Mouse (Mus musculus): ENCODE measurements around the gene Zfp598. TPM values are rescaled to one million over a fixed set of nuclear protein-coding genes. Genes with fewer than 3 reads are reported as not detected.

Zfp598 gene
- polyA plus RNA-seq, 1 experiment from 2014 or later, result 12.5 TPM

DNA sequence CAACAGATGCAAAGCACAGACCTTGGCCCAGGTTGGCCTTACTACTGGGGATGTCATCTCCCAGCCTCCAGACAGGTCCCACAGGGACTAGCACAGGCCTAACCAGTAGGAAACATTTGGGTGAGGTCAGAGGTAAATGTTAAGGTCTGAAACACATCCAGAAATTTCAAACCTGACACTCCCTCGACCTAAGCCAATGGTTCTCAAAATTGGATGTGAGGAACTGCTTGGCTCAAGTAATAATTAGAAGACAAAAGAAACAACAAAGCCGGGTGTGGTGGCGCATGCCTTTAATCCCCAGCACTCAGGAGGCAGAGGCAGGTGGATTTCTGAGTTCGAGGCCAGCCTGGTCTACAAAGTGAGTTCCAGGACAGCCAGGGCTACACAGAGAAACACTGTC, 23.1 kb upstream of the Zfp598 start:
- no peak overlapping the region for H3K4me3 ChIP-seq
- H3K36me3 ChIP-seq, result no peaks in the 10 kb centered on the region
- no peak overlapping the region for H3K4me2 ChIP-seq
- peak overlapping the region; percentile 70 for H3K27ac ChIP-seq
- H3K4me1 ChIP-seq (replicated peaks), result peaks cover 57% of the 10 kb centered on the region
- WGBS, result 76% methylated on average over 4 of the region's 4 CpGs
- ATAC-seq (replicated peaks; ENCODE audit: insufficient number of reproducible peaks, insufficient read depth, low FRiP score, low read depth), result no peak
- H3K27me3 ChIP-seq, result 0 out of 2 replicates have a peak, but pooled peaks cover 13% of the 10 kb centered on the region
- no peak overlapping the region for H3K9ac ChIP-seq
- no peaks in the 10 kb centered on the region for H3K9me3 ChIP-seq (replicated peaks)

DNA sequence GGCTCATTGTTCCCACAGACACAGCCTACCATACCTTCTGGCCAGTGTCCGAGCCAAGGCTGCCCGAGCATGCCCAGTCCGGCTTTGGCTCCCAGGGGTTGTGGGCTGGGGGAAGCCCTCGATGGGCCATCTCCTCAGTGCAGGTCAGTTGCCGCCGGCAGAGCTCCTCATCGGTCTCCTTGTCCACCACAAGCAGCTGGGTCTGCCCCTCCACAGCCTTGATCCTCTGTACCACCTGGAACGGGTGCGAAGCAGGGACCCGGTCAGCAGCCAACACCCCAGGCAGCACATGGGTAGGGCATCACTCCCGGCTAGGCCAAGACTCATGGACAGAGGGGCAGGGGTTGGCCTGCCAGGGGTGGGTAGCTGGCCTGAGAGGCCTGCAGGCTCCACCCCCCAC, 22.0 kb upstream of the Zfp598 start:
- Histone ChIP-seq H3K9ac (0 out of 2 replicates have a peak overlapping the region, but pooled peaks have one; percentile 6), H3K9me3 (replicated peaks) (no peaks in the 10 kb centered on the region), H3K27ac (peak overlapping the region; percentile 70), H3K27me3 (0 out of 2 replicates have a peak, but pooled peaks cover 13% of the 10 kb centered on the region), H3K4me1 (replicated peaks) (peaks cover 57% of the 10 kb centered on the region), H3K4me3 (peak overlapping the region; percentile 29), H3K36me3 (no peaks in the 10 kb centered on the region), H3K4me2 (peak overlapping the region; percentile 96)
- ATAC-seq (replicated peaks; ENCODE audit: insufficient number of reproducible peaks, insufficient read depth, low FRiP score, low read depth), result no peak
- 69% methylated on average over 11 of the region's 11 CpGs for WGBS

DNA sequence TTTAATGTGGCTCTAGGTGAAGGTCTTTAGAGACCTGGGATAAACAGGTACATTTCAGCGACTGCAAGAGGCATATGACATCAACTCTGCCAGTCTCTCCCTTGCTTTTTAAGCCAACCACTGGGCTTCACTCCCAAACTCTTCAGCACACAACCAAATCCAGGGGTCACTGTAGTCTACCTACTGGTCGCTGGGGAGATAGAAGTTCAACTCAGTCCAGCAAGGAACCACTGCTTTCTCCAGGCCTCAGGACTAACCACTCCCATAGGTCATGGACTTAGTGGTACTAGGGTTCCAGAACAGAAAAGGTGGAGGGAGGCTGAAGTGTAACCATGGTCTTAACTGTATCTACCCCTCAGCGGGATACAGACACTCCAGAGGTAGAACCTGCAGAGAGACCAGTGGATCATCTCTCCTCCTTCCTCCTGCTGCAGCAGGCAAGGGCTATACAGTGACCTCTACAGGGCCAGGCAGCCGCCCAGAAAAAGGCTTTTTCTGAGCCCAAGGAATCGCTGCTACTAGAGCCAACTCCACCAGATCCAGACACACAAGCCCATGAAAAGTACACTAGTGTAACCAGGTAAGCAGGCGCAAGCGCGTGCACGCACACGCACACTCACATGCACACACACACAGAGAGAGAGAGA, 20.6 kb upstream of the Zfp598 start:
- no peak for ATAC-seq (replicated peaks; ENCODE audit: insufficient number of reproducible peaks, insufficient read depth, low FRiP score, low read depth)
- H3K9me3 ChIP-seq (replicated peaks), result no peaks in the 10 kb centered on the region
- H3K4me2 ChIP-seq, result peak overlapping the region; percentile 96
- 70% methylated on average over 10 of the region's 10 CpGs for WGBS
- H3K4me3 ChIP-seq, result peak overlapping the region; percentile 73
- peak overlapping the region; percentile 76 for H3K9ac ChIP-seq
- 0 out of 2 replicates have a peak, but pooled peaks cover 13% of the 10 kb centered on the region for H3K27me3 ChIP-seq
- H3K36me3 ChIP-seq, result no peaks in the 10 kb centered on the region
- peak overlapping the region; percentile 70 for H3K27ac ChIP-seq
- peaks cover 54% of the 10 kb centered on the region for H3K4me1 ChIP-seq (replicated peaks)

DNA sequence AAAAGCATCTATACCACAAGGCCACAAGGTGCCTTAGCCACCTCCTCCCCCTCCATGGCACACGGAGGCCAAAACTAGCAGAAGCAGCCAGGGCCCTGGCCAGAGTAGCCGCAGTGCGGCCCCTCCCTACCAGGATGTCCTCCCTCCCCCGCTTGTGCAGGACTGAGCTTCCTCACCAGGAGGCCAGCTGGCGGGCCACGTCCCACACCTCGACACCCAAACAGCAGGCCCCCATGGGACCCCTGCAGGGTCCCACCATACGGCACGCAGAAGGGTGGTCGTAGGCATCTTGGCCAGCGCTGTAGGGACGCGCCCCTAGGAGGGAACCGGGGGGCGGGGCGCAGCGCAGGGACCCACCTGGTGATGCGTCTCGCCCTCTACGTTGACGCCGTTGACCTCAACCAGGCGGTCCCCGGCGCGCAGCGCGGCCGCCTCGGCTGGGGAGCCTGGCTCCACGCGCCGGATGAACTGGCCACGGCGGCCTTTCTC, 19.9 kb upstream of the Zfp598 start:
- WGBS, result 1% methylated on average over 35 of the region's 35 CpGs
- Histone ChIP-seq H3K36me3 (no peaks in the 10 kb centered on the region), H3K4me1 (replicated peaks) (peaks cover 47% of the 10 kb centered on the region), H3K27ac (peak overlapping the region; percentile 70), H3K4me3 (peak overlapping the region; percentile 73), H3K4me2 (peak overlapping the region; percentile 96), H3K9me3 (replicated peaks) (no peaks in the 10 kb centered on the region), H3K27me3 (0 out of 2 replicates have a peak, but pooled peaks cover 13% of the 10 kb centered on the region), H3K9ac (peak overlapping the region; percentile 76)
- peak; percentile 44 for ATAC-seq (replicated peaks; ENCODE audit: insufficient number of reproducible peaks, insufficient read depth, low FRiP score, low read depth)

DNA sequence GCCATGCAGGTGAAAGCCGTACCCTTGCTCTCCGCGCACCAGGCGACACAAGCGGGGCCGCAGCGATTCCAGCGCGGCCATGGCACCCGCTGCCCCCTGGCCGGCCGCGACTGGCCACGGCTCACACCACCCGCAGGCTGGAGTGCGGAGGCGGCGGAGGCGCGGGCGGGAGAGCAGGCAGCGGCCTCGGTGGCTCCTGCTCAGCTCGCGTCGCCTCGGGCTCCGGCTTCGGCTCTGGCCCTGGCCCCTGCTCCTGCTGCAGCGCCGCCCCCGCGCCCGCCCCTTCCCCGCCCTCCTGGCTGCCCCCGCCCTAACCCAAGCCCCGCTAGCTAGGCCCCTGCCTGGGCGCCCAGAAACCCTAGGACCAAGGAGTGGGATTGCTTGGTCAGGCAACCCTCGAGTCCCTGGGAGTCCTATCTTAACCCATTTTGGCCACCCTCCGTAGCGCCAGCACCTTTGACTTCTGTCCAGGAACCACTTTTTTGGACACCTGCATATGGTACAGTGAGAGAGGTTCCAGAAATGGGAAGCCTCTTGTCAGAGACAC, 19.3 kb upstream of the Zfp598 start, which contains the start of gene Slc9a3r2:
Gene Slc9a3r2 (minus strand): TSS at position 258 of the 547 bp plus-strand sequence.
- peaks cover 13% of the 10 kb centered on the region; the same call in 1 of the 2 replicates for H3K27me3 ChIP-seq
- peak; percentile 72 for ATAC-seq (replicated peaks; ENCODE audit: insufficient number of reproducible peaks, insufficient read depth, low FRiP score, low read depth)
- H3K27ac ChIP-seq, result peak within 1 kb of the TSS; percentile 70
- H3K4me1 ChIP-seq (replicated peaks), result peaks cover 42% of the 10 kb centered on the region
- H3K4me3 ChIP-seq, result peak within 1 kb of the TSS; percentile 73
- H3K4me2 ChIP-seq, result peak within 1 kb of the TSS; percentile 96
- H3K9me3 ChIP-seq (replicated peaks), result no peaks in the 10 kb centered on the region
- 1% methylated on average over 30 of the region's 41 CpGs for WGBS
- H3K9ac ChIP-seq, result peak within 1 kb of the TSS; percentile 76
- no peaks in the 10 kb centered on the region for H3K36me3 ChIP-seq

DNA sequence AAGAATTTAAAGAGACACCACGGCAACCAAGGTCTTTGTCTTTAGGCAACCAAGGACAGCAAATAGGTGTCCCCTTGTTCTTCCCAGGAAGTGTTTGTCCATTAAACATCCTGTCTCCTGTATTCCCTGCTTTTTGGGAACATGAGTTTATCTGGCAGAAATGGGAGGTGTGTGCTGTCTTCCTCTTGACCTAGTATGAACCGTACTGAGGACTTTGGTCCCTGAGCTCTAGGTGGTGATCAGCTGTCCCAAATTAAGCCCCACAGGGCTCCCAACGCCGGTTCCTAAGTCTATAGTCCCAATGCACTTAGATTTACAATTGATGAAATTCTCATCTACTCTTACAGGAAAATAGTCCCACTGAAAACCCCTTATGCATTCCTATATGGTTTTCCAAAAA, 18.7 kb upstream of the Zfp598 start:
- Histone ChIP-seq H3K27me3 (peaks cover 13% of the 10 kb centered on the region; the same call in 1 of the 2 replicates), H3K9me3 (replicated peaks) (no peaks in the 10 kb centered on the region), H3K9ac (no peak overlapping the region), H3K27ac (no peak overlapping the region), H3K4me3 (no peak overlapping the region), H3K4me1 (replicated peaks) (peaks cover 36% of the 10 kb centered on the region), H3K36me3 (no peaks in the 10 kb centered on the region), H3K4me2 (peak overlapping the region; percentile 96; the same call in 1 of the 2 replicates)
- WGBS, result 82% methylated on average over 4 of the region's 4 CpGs
- no peak for ATAC-seq (replicated peaks; ENCODE audit: insufficient number of reproducible peaks, insufficient read depth, low FRiP score, low read depth)

DNA sequence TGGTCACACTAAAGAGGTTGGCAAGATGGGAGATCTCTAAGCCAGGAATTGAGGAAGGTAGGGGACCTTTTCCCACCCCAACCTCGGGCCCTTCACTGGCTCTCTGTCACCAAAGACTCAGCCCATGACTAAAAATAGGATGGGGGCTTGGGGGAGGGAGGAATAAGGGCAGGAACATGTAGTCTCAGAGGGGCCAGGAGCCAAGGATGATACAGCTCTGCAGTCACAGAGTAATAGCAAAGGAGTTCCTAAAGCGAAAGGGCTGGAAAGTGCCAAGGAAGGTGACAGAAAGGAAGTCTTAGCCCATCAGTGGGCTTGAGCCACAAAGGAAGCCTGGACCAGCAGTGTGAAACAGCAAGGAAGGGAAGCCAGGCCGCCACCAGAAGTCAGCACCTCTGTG, 17.7 kb upstream of the Zfp598 start:
- no peak for ATAC-seq (replicated peaks; ENCODE audit: insufficient number of reproducible peaks, insufficient read depth, low FRiP score, low read depth)
- WGBS, result 48% methylated on average over 3 of the region's 3 CpGs
- H3K4me1 ChIP-seq (replicated peaks), result peaks cover 28% of the 10 kb centered on the region
- no peaks in the 10 kb centered on the region for H3K36me3 ChIP-seq
- peaks cover 22% of the 10 kb centered on the region for H3K27me3 ChIP-seq
- H3K9ac ChIP-seq, result no peak overlapping the region
- no peak overlapping the region for H3K4me3 ChIP-seq
- H3K9me3 ChIP-seq (replicated peaks), result no peaks in the 10 kb centered on the region
- no peak overlapping the region for H3K27ac ChIP-seq
- no peak overlapping the region for H3K4me2 ChIP-seq

DNA sequence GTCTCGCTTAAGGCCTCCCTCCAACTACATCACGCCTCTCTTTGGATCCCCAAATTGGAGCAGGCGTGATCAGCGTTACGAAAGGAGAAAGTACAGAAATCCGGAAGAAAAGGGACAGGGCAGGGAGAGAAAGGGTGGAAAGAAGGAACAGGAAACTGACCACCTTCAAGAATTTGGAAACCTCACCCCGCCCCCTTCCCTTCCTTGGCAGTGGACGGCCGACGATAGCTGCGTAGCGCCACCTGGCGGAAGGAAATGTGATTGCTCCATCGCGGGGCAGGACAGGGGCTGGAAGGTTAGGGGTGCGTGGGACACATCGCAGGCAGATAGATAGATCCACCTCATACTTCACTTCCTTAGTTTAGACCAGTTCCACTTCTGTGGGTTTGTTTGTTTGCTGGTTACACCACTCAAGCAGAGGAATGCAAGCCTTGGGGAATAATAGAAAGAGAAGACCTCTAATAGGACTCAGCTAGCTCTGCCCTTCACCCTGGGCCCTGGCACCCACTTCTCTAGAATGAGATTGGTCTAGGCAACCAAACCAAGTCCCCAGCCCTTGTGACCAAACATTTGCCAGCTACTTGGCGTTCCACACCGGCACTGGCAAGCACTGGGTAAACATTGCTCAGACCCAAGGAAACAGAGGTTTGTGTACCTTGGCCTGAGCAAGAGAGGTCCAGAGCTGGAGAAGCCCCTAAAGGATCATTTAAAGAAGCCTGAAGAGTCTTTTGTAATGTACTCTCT, 15.3 kb upstream of the Zfp598 start:
- no peak for ATAC-seq (replicated peaks; ENCODE audit: insufficient number of reproducible peaks, insufficient read depth, low FRiP score, low read depth)
- WGBS, result 5% methylated on average over 19 of the region's 19 CpGs

DNA sequence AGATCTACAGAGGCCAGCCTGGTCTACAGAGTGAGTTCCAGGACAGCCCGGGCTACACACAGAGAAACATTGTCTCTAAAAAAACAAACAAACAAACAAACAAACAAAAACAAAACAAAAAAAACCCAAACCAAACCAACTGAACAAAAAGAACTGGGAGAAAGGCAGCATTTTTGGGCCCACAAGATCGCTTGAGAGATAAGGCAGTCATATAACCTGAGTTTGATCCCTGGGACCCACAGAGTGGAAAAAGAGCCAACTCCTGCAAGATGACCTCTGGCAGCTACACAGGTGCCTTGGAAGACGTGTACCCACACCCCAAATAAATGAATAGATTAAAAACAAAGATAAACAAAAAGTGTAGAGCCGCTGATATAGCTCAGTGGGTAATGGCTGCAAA, 14.5 kb upstream of the Zfp598 start:
- no peak for ATAC-seq (replicated peaks; ENCODE audit: insufficient number of reproducible peaks, insufficient read depth, low FRiP score, low read depth)
- no peak overlapping the region for H3K4me3 ChIP-seq
- H3K9me3 ChIP-seq (replicated peaks), result no peaks in the 10 kb centered on the region
- H3K27me3 ChIP-seq, result peaks cover 42% of the 10 kb centered on the region
- no peak overlapping the region for H3K4me2 ChIP-seq
- H3K4me1 ChIP-seq (replicated peaks), result peaks cover 20% of the 10 kb centered on the region
- H3K36me3 ChIP-seq, result no peaks in the 10 kb centered on the region
- WGBS, result 72% methylated on average over 4 of the region's 4 CpGs
- no peak overlapping the region for H3K9ac ChIP-seq
- no peak overlapping the region for H3K27ac ChIP-seq

More for the DNA sequence above, 15.3 kb upstream of the Zfp598 start:
- H3K27me3 ChIP-seq, result peaks cover 35% of the 10 kb centered on the region
- H3K4me3 ChIP-seq, result peak overlapping the region; percentile 36
- H3K4me2 ChIP-seq, result peak overlapping the region; percentile 61
- H3K4me1 ChIP-seq (replicated peaks), result peaks cover 27% of the 10 kb centered on the region
- H3K9ac ChIP-seq, result peak overlapping the region; percentile 25; the same call in 1 of the 2 replicates
- H3K27ac ChIP-seq, result no peak overlapping the region; the same call in 1 of the 2 replicates
- no peaks in the 10 kb centered on the region for H3K36me3 ChIP-seq
- H3K9me3 ChIP-seq (replicated peaks), result no peaks in the 10 kb centered on the region

DNA sequence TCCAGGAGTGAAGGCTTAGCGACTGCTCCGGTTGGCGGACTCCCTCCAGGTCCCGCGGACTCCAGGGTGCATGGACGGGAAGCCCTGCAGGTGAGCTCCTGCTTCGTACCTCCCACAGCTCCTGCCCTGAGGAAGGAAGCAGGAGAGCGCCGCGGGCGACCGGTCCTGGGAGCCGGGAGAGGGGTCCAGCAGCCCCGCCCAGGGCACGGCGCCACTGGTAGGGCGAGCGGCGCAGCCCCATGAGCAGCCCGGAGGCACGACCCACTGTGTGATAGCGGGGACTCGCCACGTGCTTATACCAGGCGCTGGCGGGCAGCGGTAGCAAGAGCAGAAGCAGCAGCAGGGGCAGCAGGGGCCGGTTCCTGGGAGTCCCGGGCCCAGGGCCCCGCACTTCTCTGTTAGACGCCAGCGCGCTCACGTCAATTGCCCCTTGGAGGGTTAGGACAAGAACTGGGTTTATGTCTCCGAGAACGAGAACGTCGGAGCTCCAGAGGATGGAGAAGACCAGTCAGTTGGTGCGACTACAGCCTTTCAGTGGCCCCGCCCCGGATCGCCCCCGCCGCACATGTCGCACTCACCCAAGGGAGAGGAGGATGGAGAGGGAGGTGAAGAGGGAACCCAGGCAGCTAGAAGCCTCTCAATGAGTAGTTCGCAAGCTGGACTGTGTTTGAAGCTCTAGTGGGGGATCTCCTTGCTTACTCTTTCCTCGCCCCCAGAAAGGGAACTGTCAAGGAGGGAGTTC, 11.3 kb upstream of the Zfp598 start, which contains the start of gene Npw:
Gene Npw (minus strand): TSS at position 441 of the 742 bp plus-strand sequence.
- H3K4me3 ChIP-seq, result peak within 1 kb of the TSS; percentile 45
- no peak within 1 kb of the TSS for H3K27ac ChIP-seq
- peak within 1 kb of the TSS; percentile 79 for H3K4me2 ChIP-seq
- H3K36me3 ChIP-seq, result no peaks in the 10 kb centered on the region
- H3K9ac ChIP-seq, result peak within 1 kb of the TSS; percentile 41
- H3K9me3 ChIP-seq (replicated peaks), result no peaks in the 10 kb centered on the region
- peak; percentile 34; the same call in 1 of the 2 replicates for ATAC-seq (replicated peaks; ENCODE audit: insufficient number of reproducible peaks, insufficient read depth, low FRiP score, low read depth)
- peaks cover 16% of the 10 kb centered on the region for H3K4me1 ChIP-seq (replicated peaks)
- WGBS, result 2% methylated on average over 47 of the region's 47 CpGs
- peaks cover 47% of the 10 kb centered on the region for H3K27me3 ChIP-seq
